22 mouse cellular contexts compared by ENCODE assay signal in genomic region chr2:31619208-31619607, GRCm38 (mm10). TPM values are rescaled to one million over a fixed set of nuclear protein-coding genes. Genes with fewer than 3 reads are reported as not detected.
"Had no signal": no experiment of that assay in that cellular context is flagged by ENCODE, and none has a peak within 500 bp of the region (broad histone marks: within the 10 kb centered on the region; RNA-seq: fewer than 3 reads in every experiment).

No protein-coding gene starts in this region.

- H3K27ac ChIP-seq: kidney, embryonic 15.5 days; left cerebral cortex, adult 2 months; liver, embryonic 13.5 days; midbrain, embryonic 12.5 days; stomach, postnatal 0 days had no signal

- H3K4me1 ChIP-seq: kidney, embryonic 15.5 days; liver, embryonic 13.5 days; midbrain, embryonic 12.5 days had no signal

- ATAC-seq: midbrain, embryonic 16.5 days had no signal

- H3K9me3 ChIP-seq: kidney, embryonic 15.5 days; liver, embryonic 13.5 days had no signal

- H3K9ac ChIP-seq: kidney, embryonic 15.5 days; liver, embryonic 13.5 days; midbrain, embryonic 12.5 days had no signal

- H3K27me3 ChIP-seq: kidney, embryonic 15.5 days; liver, embryonic 13.5 days had no signal

- H3K4me2 ChIP-seq: kidney, embryonic 15.5 days; liver, embryonic 13.5 days; midbrain, embryonic 12.5 days had no signal

- H3K4me3 ChIP-seq: kidney, embryonic 15.5 days; left cerebral cortex, adult 2 months; liver, embryonic 13.5 days; midbrain, embryonic 12.5 days; myocyte had no signal

- DNase-seq: kidney, adult 8-10 months; kidney, postnatal 10 days; kidney, postnatal 36 days; layer of hippocampus, postnatal 36 days; liver, embryonic 13.5 days; lung, adult 2 months; lung, postnatal 14 days; lung, postnatal 4 days; thymus, postnatal 25 days had no signal

RNA-seq across cellular contexts. Expression of gene Prdm12, which starts 20.6 kb away (rescaled TPM):
- polyA plus RNA-seq: kidney, embryonic 15.5 days; liver, adult 2 months; liver, embryonic 13.5 days; liver, embryonic 16.5 days; lung, adult 2 months; lung, embryonic 16.5 days; myocyte; small intestine, adult 2 months; spleen, adult 2 months; stomach, embryonic 14.5 days; stomach, postnatal 0 days; thymus, postnatal 0 days had no signal
